Mouse (Mus musculus): ENCODE results near the gene Cysrt1. TPM values are rescaled to one million over a fixed set of nuclear protein-coding genes. Genes with fewer than 3 reads are reported as not detected.

The Cysrt1 gene
- polyA plus RNA-seq, 1 experiment from 2014 or later: 0.48 TPM

GRCm38 (mm10) chr2:25267241-25267640, 25.0 kb upstream of the Cysrt1 start:
- H3K9ac ChIP-seq (ENCODE audit: low read depth, low read length): no peak overlapping the region; the same call in 1 of the 2 replicates
- H3K9me3 ChIP-seq (replicated peaks; ENCODE audit: control insufficient read depth, low read length, poor library complexity, severe bottlenecking): no peaks in the 10 kb centered on the region
- H3K27me3 ChIP-seq (ENCODE audit: control insufficient read depth, insufficient read depth, low read depth, low read length): peaks cover 6% of the 10 kb centered on the region
- no peak overlapping the region for H3K4me2 ChIP-seq (ENCODE audit: low read length)
- no peak overlapping the region for H3K27ac ChIP-seq (ENCODE audit: low read length)
- H3K36me3 ChIP-seq (ENCODE audit: control insufficient read depth, insufficient read depth, low read length): peaks cover 5% of the 10 kb centered on the region; the same call in 1 of the 2 replicates
- ATAC-seq: no peak
- H3K4me3 ChIP-seq (ENCODE audit: low read depth, low read length): no peak overlapping the region
- peaks cover 59% of the 10 kb centered on the region for H3K4me1 ChIP-seq (ENCODE audit: control insufficient read depth, insufficient read depth, low read length)

- no peak overlapping the region for H3K4me3 ChIP-seq (ENCODE audit: low read depth, low read length)
- no peak for ATAC-seq
- H3K27me3 ChIP-seq (ENCODE audit: control insufficient read depth, insufficient read depth, low read depth, low read length): peaks cover 6% of the 10 kb centered on the region
- 24% methylated on average over 2 of the region's 2 CpGs for WGBS
- no peaks in the 10 kb centered on the region for H3K9me3 ChIP-seq (replicated peaks; ENCODE audit: control insufficient read depth, low read length, poor library complexity, severe bottlenecking)
- no peak overlapping the region for H3K27ac ChIP-seq (ENCODE audit: low read length)
- H3K9ac ChIP-seq (ENCODE audit: low read depth, low read length): peak overlapping the region; percentile 39; the same call in 1 of the 2 replicates
- peaks cover 62% of the 10 kb centered on the region for H3K4me1 ChIP-seq (ENCODE audit: control insufficient read depth, insufficient read depth, low read length)
- H3K4me2 ChIP-seq (ENCODE audit: low read length): peak overlapping the region; percentile 21; the same call in 1 of the 2 replicates
- H3K36me3 ChIP-seq (ENCODE audit: control insufficient read depth, insufficient read depth, low read length): peaks cover 5% of the 10 kb centered on the region; the same call in 1 of the 2 replicates
These were observed 24.5 kb upstream of the Cysrt1 start for GRCm38 (mm10) chr2:25266720-25267119.

GRCm38 (mm10) chr2:25265897-25266656, 23.8 kb upstream of the Cysrt1 start:
- no peaks in the 10 kb centered on the region for H3K9me3 ChIP-seq (replicated peaks; ENCODE audit: control insufficient read depth, low read length, poor library complexity, severe bottlenecking)
- WGBS: 61% methylated on average over 6 of the region's 6 CpGs
- no peak for ATAC-seq
- peaks cover 5% of the 10 kb centered on the region; the same call in 1 of the 2 replicates for H3K36me3 ChIP-seq (ENCODE audit: control insufficient read depth, insufficient read depth, low read length)
- peaks cover 6% of the 10 kb centered on the region for H3K27me3 ChIP-seq (ENCODE audit: control insufficient read depth, insufficient read depth, low read depth, low read length)
- peak overlapping the region; percentile 100 for H3K4me2 ChIP-seq (ENCODE audit: low read length)
- H3K27ac ChIP-seq (ENCODE audit: low read length): no peak overlapping the region
- 0 out of 2 replicates have a peak overlapping the region, but pooled peaks have one; percentile 0 for H3K4me3 ChIP-seq (ENCODE audit: low read depth, low read length)
- peak overlapping the region; percentile 39 for H3K9ac ChIP-seq (ENCODE audit: low read depth, low read length)
- peaks cover 57% of the 10 kb centered on the region for H3K4me1 ChIP-seq (ENCODE audit: control insufficient read depth, insufficient read depth, low read length)

GRCm38 (mm10) chr2:25264851-25265250, 22.6 kb upstream of the Cysrt1 start:
- Histone ChIP-seq H3K9me3 (replicated peaks; ENCODE audit: control insufficient read depth, low read length, poor library complexity, severe bottlenecking) (no peaks in the 10 kb centered on the region), H3K27me3 (ENCODE audit: control insufficient read depth, insufficient read depth, low read depth, low read length) (peaks cover 6% of the 10 kb centered on the region), H3K9ac (ENCODE audit: low read depth, low read length) (peak overlapping the region; percentile 15; the same call in 1 of the 2 replicates), H3K4me2 (ENCODE audit: low read length) (peak overlapping the region; percentile 100), H3K4me3 (ENCODE audit: low read depth, low read length) (no peak overlapping the region), H3K4me1 (ENCODE audit: control insufficient read depth, insufficient read depth, low read length) (peaks cover 50% of the 10 kb centered on the region), H3K36me3 (ENCODE audit: control insufficient read depth, insufficient read depth, low read length) (peaks cover 2% of the 10 kb centered on the region; the same call in 1 of the 2 replicates), H3K27ac (ENCODE audit: low read length) (no peak overlapping the region)
- no peak for ATAC-seq
- 67% methylated on average over 3 of the region's 3 CpGs for WGBS

GRCm38 (mm10) chr2:25264286-25264660, 22.0 kb upstream of the Cysrt1 start:
- peak overlapping the region; percentile 100 for H3K4me2 ChIP-seq (ENCODE audit: low read length)
- H3K9ac ChIP-seq (ENCODE audit: low read depth, low read length): peak overlapping the region; percentile 81; the same call in 1 of the 2 replicates
- no peaks in the 10 kb centered on the region for H3K9me3 ChIP-seq (replicated peaks; ENCODE audit: control insufficient read depth, low read length, poor library complexity, severe bottlenecking)
- peaks cover 6% of the 10 kb centered on the region for H3K27me3 ChIP-seq (ENCODE audit: control insufficient read depth, insufficient read depth, low read depth, low read length)
- WGBS: 76% methylated on average over 5 of the region's 5 CpGs
- H3K4me1 ChIP-seq (ENCODE audit: control insufficient read depth, insufficient read depth, low read length): peaks cover 50% of the 10 kb centered on the region
- H3K27ac ChIP-seq (ENCODE audit: low read length): no peak overlapping the region
- H3K4me3 ChIP-seq (ENCODE audit: low read depth, low read length): peak overlapping the region; percentile 85; the same call in 1 of the 2 replicates
- ATAC-seq: no peak
- H3K36me3 ChIP-seq (ENCODE audit: control insufficient read depth, insufficient read depth, low read length): peaks cover under 1% of the 10 kb centered on the region; the same call in 1 of the 2 replicates

GRCm38 (mm10) chr2:25263623-25264285, 21.5 kb upstream of the Cysrt1 start:
- peaks cover 6% of the 10 kb centered on the region for H3K27me3 ChIP-seq (ENCODE audit: control insufficient read depth, insufficient read depth, low read depth, low read length)
- H3K4me3 ChIP-seq (ENCODE audit: low read depth, low read length): peak overlapping the region; percentile 85
- peak overlapping the region; percentile 100 for H3K4me2 ChIP-seq (ENCODE audit: low read length)
- WGBS: 18% methylated on average over 12 of the region's 12 CpGs
- no peak overlapping the region for H3K27ac ChIP-seq (ENCODE audit: low read length)
- ATAC-seq: no peak
- no peaks in the 10 kb centered on the region for H3K36me3 ChIP-seq (ENCODE audit: control insufficient read depth, insufficient read depth, low read length)
- H3K9me3 ChIP-seq (replicated peaks; ENCODE audit: control insufficient read depth, low read length, poor library complexity, severe bottlenecking): no peaks in the 10 kb centered on the region
- peaks cover 50% of the 10 kb centered on the region for H3K4me1 ChIP-seq (ENCODE audit: control insufficient read depth, insufficient read depth, low read length)
- peak overlapping the region; percentile 81 for H3K9ac ChIP-seq (ENCODE audit: low read depth, low read length)

GRCm38 (mm10) chr2:25262795-25263622, 20.8 kb upstream of the Cysrt1 start:
- under 1% methylated on average over 78 of the region's 82 CpGs for WGBS
- H3K4me3 ChIP-seq (ENCODE audit: low read depth, low read length): peak overlapping the region; percentile 85
- no peaks in the 10 kb centered on the region for H3K36me3 ChIP-seq (ENCODE audit: control insufficient read depth, insufficient read depth, low read length)
- ATAC-seq: peak; percentile 52
- H3K9ac ChIP-seq (ENCODE audit: low read depth, low read length): peak overlapping the region; percentile 81
- H3K27me3 ChIP-seq (ENCODE audit: control insufficient read depth, insufficient read depth, low read depth, low read length): peaks cover 6% of the 10 kb centered on the region
- H3K4me1 ChIP-seq (ENCODE audit: control insufficient read depth, insufficient read depth, low read length): peaks cover 50% of the 10 kb centered on the region
- H3K27ac ChIP-seq (ENCODE audit: low read length): peak overlapping the region; percentile 78
- H3K9me3 ChIP-seq (replicated peaks; ENCODE audit: control insufficient read depth, low read length, poor library complexity, severe bottlenecking): no peaks in the 10 kb centered on the region
- peak overlapping the region; percentile 100 for H3K4me2 ChIP-seq (ENCODE audit: low read length)

GRCm38 (mm10) chr2:25262291-25262767, 20.1 kb upstream of the Cysrt1 start, which contains the start of gene Tprn:
Tprn (plus strand) TSS chr2:25262618.
- H3K4me3 ChIP-seq (ENCODE audit: low read depth, low read length): peak within 1 kb of the TSS; percentile 85
- H3K27me3 ChIP-seq (ENCODE audit: control insufficient read depth, insufficient read depth, low read depth, low read length): peaks cover 6% of the 10 kb centered on the region
- WGBS: under 1% methylated on average over 39 of the region's 39 CpGs
- no peaks in the 10 kb centered on the region for H3K36me3 ChIP-seq (ENCODE audit: control insufficient read depth, insufficient read depth, low read length)
- H3K4me1 ChIP-seq (ENCODE audit: control insufficient read depth, insufficient read depth, low read length): peaks cover 52% of the 10 kb centered on the region
- H3K27ac ChIP-seq (ENCODE audit: low read length): peak within 1 kb of the TSS; percentile 78
- ATAC-seq: peak; percentile 99
- peak within 1 kb of the TSS; percentile 100 for H3K4me2 ChIP-seq (ENCODE audit: low read length)
- H3K9me3 ChIP-seq (replicated peaks; ENCODE audit: control insufficient read depth, low read length, poor library complexity, severe bottlenecking): no peaks in the 10 kb centered on the region
- H3K9ac ChIP-seq (ENCODE audit: low read depth, low read length): peak within 1 kb of the TSS; percentile 81
